Mouse (Mus musculus): ENCODE data around the gene Dnajc17. TPM values are rescaled to one million over a fixed set of nuclear protein-coding genes. Genes with fewer than 3 reads are reported as not detected.

Gene Dnajc17
- polyA plus RNA-seq, 1 experiment from 2014 or later = 23.6 TPM

- Histone ChIP-seq H3K4me2 (ENCODE audit: low read length) (no peak overlapping the region), H3K27ac (ENCODE audit: low read depth, low read length) (no peak overlapping the region), H3K4me1 (ENCODE audit: control insufficient read depth, insufficient read depth, low read depth, low read length) (peaks cover 8% of the 10 kb centered on the region), H3K9ac (ENCODE audit: low read depth, low read length) (no peak overlapping the region), H3K9me3 (ENCODE audit: control insufficient read depth, low read length) (no peaks in the 10 kb centered on the region), H3K27me3 (replicated peaks; ENCODE audit: control insufficient read depth, insufficient read depth, low read length) (no peaks in the 10 kb centered on the region), H3K4me3 (ENCODE audit: low read length) (no peak overlapping the region), H3K36me3 (ENCODE audit: control insufficient read depth, insufficient read depth, low read length) (no peaks in the 10 kb centered on the region)
- WGBS = 76% methylated on average over 4 of the region's 4 CpGs
- ATAC-seq = no peak
Observed at GRCm38 (mm10) chr2:119203871-119204460, 4.6 kb downstream of the Dnajc17 start.

GRCm38 (mm10) chr2:119202914-119203453, 5.6 kb downstream of the Dnajc17 start:
- 61% methylated on average over 5 of the region's 5 CpGs for WGBS
- ATAC-seq = no peak
- H3K9me3 ChIP-seq (ENCODE audit: control insufficient read depth, low read length) = no peaks in the 10 kb centered on the region

GRCm38 (mm10) chr2:119198934-119199333, 9.7 kb downstream of the Dnajc17 start:
- WGBS = 47% methylated on average over 3 of the region's 3 CpGs
- Histone ChIP-seq H3K27ac (ENCODE audit: low read depth, low read length) (no peak overlapping the region), H3K4me3 (ENCODE audit: low read length) (no peak overlapping the region), H3K4me2 (ENCODE audit: low read length) (no peak overlapping the region), H3K9me3 (ENCODE audit: control insufficient read depth, low read length) (no peaks in the 10 kb centered on the region), H3K9ac (ENCODE audit: low read depth, low read length) (no peak overlapping the region), H3K4me1 (ENCODE audit: control insufficient read depth, insufficient read depth, low read depth, low read length) (peaks cover 6% of the 10 kb centered on the region), H3K27me3 (replicated peaks; ENCODE audit: control insufficient read depth, insufficient read depth, low read length) (no peaks in the 10 kb centered on the region), H3K36me3 (ENCODE audit: control insufficient read depth, insufficient read depth, low read length) (no peaks in the 10 kb centered on the region)
- ATAC-seq = peak; percentile 56; the same call in 1 of the 2 replicates

More at GRCm38 (mm10) chr2:119202914-119203453, 5.6 kb downstream of the Dnajc17 start:
- no peaks in the 10 kb centered on the region for H3K27me3 ChIP-seq (replicated peaks; ENCODE audit: control insufficient read depth, insufficient read depth, low read length)
- H3K36me3 ChIP-seq (ENCODE audit: control insufficient read depth, insufficient read depth, low read length) = no peaks in the 10 kb centered on the region
- H3K27ac ChIP-seq (ENCODE audit: low read depth, low read length) = no peak overlapping the region
- no peak overlapping the region for H3K4me2 ChIP-seq (ENCODE audit: low read length)
- H3K4me1 ChIP-seq (ENCODE audit: control insufficient read depth, insufficient read depth, low read depth, low read length) = peaks cover 11% of the 10 kb centered on the region
- no peak overlapping the region for H3K9ac ChIP-seq (ENCODE audit: low read depth, low read length)
- no peak overlapping the region for H3K4me3 ChIP-seq (ENCODE audit: low read length)

GRCm38 (mm10) chr2:119198049-119198448, 10.5 kb downstream of the Dnajc17 start:
- Histone ChIP-seq H3K27me3 (replicated peaks; ENCODE audit: control insufficient read depth, insufficient read depth, low read length) (no peaks in the 10 kb centered on the region), H3K9me3 (ENCODE audit: control insufficient read depth, low read length) (no peaks in the 10 kb centered on the region), H3K9ac (ENCODE audit: low read depth, low read length) (no peak overlapping the region), H3K36me3 (ENCODE audit: control insufficient read depth, insufficient read depth, low read length) (no peaks in the 10 kb centered on the region), H3K4me1 (ENCODE audit: control insufficient read depth, insufficient read depth, low read depth, low read length) (peaks cover 6% of the 10 kb centered on the region), H3K4me3 (ENCODE audit: low read length) (no peak overlapping the region), H3K27ac (ENCODE audit: low read depth, low read length) (no peak overlapping the region), H3K4me2 (ENCODE audit: low read length) (no peak overlapping the region)
- ATAC-seq = no peak
- 58% methylated on average over 1 of the region's 1 CpGs for WGBS

- H3K4me1 ChIP-seq (ENCODE audit: control insufficient read depth, insufficient read depth, low read depth, low read length) = peaks cover 6% of the 10 kb centered on the region
- no peaks in the 10 kb centered on the region for H3K9me3 ChIP-seq (ENCODE audit: control insufficient read depth, low read length)
- no peak overlapping the region for H3K4me2 ChIP-seq (ENCODE audit: low read length)
- 75% methylated on average over 1 of the region's 1 CpGs for WGBS
- no peak overlapping the region for H3K4me3 ChIP-seq (ENCODE audit: low read length)
- no peaks in the 10 kb centered on the region for H3K36me3 ChIP-seq (ENCODE audit: control insufficient read depth, insufficient read depth, low read length)
- H3K9ac ChIP-seq (ENCODE audit: low read depth, low read length) = no peak overlapping the region
- H3K27ac ChIP-seq (ENCODE audit: low read depth, low read length) = no peak overlapping the region
- no peak for ATAC-seq
- H3K27me3 ChIP-seq (replicated peaks; ENCODE audit: control insufficient read depth, insufficient read depth, low read length) = no peaks in the 10 kb centered on the region
Observed at GRCm38 (mm10) chr2:119197493-119197892, 11.1 kb downstream of the Dnajc17 start.

GRCm38 (mm10) chr2:119196316-119197108, 12.1 kb downstream of the Dnajc17 start:
- Histone ChIP-seq H3K9ac (ENCODE audit: low read depth, low read length) (no peak overlapping the region), H3K27me3 (replicated peaks; ENCODE audit: control insufficient read depth, insufficient read depth, low read length) (no peaks in the 10 kb centered on the region), H3K36me3 (ENCODE audit: control insufficient read depth, insufficient read depth, low read length) (no peaks in the 10 kb centered on the region), H3K4me1 (ENCODE audit: control insufficient read depth, insufficient read depth, low read depth, low read length) (peaks cover 6% of the 10 kb centered on the region), H3K4me2 (ENCODE audit: low read length) (no peak overlapping the region), H3K27ac (ENCODE audit: low read depth, low read length) (no peak overlapping the region), H3K9me3 (ENCODE audit: control insufficient read depth, low read length) (no peaks in the 10 kb centered on the region), H3K4me3 (ENCODE audit: low read length) (no peak overlapping the region)
- 44% methylated on average over 4 of the region's 4 CpGs for WGBS
- ATAC-seq = no peak

- WGBS = 83% methylated on average over 5 of the region's 5 CpGs
- Histone ChIP-seq H3K9ac (ENCODE audit: low read depth, low read length) (no peak overlapping the region), H3K27ac (ENCODE audit: low read depth, low read length) (peak overlapping the region; percentile 9; the same call in 1 of the 2 replicates), H3K36me3 (ENCODE audit: control insufficient read depth, insufficient read depth, low read length) (no peaks in the 10 kb centered on the region), H3K9me3 (ENCODE audit: control insufficient read depth, low read length) (no peaks in the 10 kb centered on the region), H3K4me3 (ENCODE audit: low read length) (no peak overlapping the region), H3K4me1 (ENCODE audit: control insufficient read depth, insufficient read depth, low read depth, low read length) (peaks cover 6% of the 10 kb centered on the region), H3K27me3 (replicated peaks; ENCODE audit: control insufficient read depth, insufficient read depth, low read length) (no peaks in the 10 kb centered on the region), H3K4me2 (ENCODE audit: low read length) (no peak overlapping the region)
- no peak for ATAC-seq
Observed at GRCm38 (mm10) chr2:119194140-119194539, 14.5 kb downstream of the Dnajc17 start.

- no peak overlapping the region for H3K27ac ChIP-seq (ENCODE audit: low read depth, low read length)
- no peak overlapping the region for H3K4me3 ChIP-seq (ENCODE audit: low read length)
- no peak overlapping the region for H3K9ac ChIP-seq (ENCODE audit: low read depth, low read length)
- no peaks in the 10 kb centered on the region for H3K36me3 ChIP-seq (ENCODE audit: control insufficient read depth, insufficient read depth, low read length)
- 86% methylated on average over 5 of the region's 5 CpGs for WGBS
- no peaks in the 10 kb centered on the region for H3K27me3 ChIP-seq (replicated peaks; ENCODE audit: control insufficient read depth, insufficient read depth, low read length)
- H3K4me1 ChIP-seq (ENCODE audit: control insufficient read depth, insufficient read depth, low read depth, low read length) = peaks cover 3% of the 10 kb centered on the region; the same call in 1 of the 2 replicates
- no peaks in the 10 kb centered on the region for H3K9me3 ChIP-seq (ENCODE audit: control insufficient read depth, low read length)
- ATAC-seq = no peak
- no peak overlapping the region for H3K4me2 ChIP-seq (ENCODE audit: low read length)
Observed at GRCm38 (mm10) chr2:119190969-119191368, 17.6 kb downstream of the Dnajc17 start.

- 9% methylated on average over 15 of the region's 15 CpGs for WGBS
- Histone ChIP-seq H3K9ac (ENCODE audit: low read depth, low read length) (no peak overlapping the region; the same call in 1 of the 2 replicates), H3K4me1 (ENCODE audit: control insufficient read depth, insufficient read depth, low read depth, low read length) (peaks cover 3% of the 10 kb centered on the region; the same call in 1 of the 2 replicates), H3K27me3 (replicated peaks; ENCODE audit: control insufficient read depth, insufficient read depth, low read length) (no peaks in the 10 kb centered on the region), H3K4me2 (ENCODE audit: low read length) (peak overlapping the region; percentile 56), H3K36me3 (ENCODE audit: control insufficient read depth, insufficient read depth, low read length) (peaks cover 2% of the 10 kb centered on the region), H3K4me3 (ENCODE audit: low read length) (peak overlapping the region; percentile 25; the same call in 1 of the 2 replicates), H3K9me3 (ENCODE audit: control insufficient read depth, low read length) (no peaks in the 10 kb centered on the region), H3K27ac (ENCODE audit: low read depth, low read length) (no peak overlapping the region)
- peak; percentile 88 for ATAC-seq
Observed at GRCm38 (mm10) chr2:119189029-119189710, 19.4 kb downstream of the Dnajc17 start.

Data from hindbrain, embryonic 16.5 days (tissue).